Mouse (Mus musculus) spleen, adult 12 weeks (tissue): ENCODE results near the gene Hoxb6.

ENCODE experiments used
- DNase-seq: peaks from one replicate; pipeline ENCODE4 v3.0.0; 2022; ENCODE audit warnings: low spot score

Hoxb6 gene

DNA sequence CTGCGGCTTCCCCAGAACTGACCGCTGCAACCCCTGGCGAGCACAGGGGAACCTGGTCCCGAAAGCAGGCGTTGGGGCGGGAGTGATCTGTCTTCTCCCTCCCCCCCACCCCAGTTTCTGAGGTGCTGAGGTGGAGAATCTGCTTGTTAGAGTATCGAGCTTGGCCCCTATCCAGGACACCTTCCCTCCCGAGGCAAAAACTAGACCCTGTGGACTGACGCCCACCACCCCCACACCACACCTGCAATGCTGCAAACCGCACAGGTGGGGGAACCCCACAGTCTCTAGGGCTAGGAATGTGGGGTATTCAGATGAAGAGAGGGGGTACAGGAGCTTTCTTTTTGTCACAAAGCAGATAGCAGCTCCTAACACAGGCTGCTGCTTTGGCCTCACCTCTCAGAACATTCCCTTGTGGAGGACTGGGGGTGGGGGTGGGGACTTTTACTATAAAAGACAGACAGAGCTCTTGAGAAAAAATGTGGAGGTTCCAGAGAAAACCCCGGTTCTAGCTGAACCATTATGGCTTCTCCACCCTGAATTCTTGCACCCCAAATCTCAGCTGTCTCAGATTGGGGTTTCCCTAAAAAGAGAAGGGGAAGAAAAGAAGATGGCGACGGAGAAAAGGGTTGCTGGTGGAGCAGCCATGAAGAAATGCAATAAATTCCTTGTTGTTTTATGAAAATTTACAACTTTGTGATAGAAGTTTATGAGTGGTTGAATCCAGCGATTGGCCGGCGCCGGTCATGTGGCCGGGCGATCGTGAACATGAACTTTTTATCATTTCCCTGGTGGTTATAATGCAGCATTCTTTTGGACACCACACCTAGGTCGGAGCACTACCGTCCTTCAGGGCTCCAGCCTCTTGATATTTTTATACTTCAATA, at the start of gene Hoxb6:
TSS of gene Hoxb6 (plus strand) at position 796 of the 884 bp plus-strand sequence.
- no peak for DNase-seq

DNA sequence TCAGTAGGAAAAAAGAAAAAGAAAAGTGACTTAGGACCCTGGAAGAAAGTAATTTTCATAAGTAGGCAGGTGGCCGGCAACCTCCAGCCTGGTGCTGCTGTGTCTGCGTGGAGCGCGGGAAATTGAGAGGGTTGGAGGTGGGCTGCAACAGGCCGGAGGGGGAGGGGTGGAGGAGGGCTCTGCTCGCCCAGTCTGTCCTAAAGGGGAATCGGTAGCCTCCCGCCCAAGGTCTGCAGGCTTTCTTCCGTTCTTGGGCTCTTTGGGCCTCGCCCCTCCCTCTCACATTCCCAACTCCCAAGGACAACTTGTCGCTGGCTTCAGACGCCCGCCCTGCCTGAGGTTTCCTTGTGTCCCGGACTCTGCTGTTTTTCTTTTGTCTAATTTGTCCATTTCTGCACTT, 41.4 kb upstream of the Hoxb6 start:
- DNase-seq = no peak

DNA sequence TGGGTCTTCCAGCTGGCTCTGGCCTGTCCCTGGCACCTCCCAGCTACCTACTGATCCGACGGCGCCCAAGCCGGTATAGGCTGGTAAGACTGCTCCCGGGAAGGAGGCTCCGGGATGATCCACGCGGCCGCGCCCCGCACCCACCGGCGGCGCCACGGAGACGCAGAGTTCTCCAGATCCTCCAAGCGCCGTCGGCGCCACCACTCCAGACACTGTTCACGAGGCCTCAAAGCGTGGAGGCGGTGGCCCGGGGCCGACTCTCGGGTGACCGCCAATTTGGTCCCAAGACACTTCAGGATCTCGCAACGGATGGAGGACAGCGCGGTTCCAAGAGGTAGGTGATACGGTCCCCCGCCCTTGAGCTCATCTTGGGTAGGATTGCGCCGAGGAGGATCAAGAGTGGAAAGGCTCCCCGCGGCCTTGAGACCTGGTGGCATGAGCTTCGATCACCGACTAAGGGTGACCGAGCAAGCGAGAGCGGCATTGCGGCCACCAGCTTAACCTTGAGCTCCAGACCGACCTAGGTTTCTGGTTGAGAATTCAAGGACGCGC, 40.7 kb upstream of the Hoxb6 start:
- no peak for DNase-seq

DNA sequence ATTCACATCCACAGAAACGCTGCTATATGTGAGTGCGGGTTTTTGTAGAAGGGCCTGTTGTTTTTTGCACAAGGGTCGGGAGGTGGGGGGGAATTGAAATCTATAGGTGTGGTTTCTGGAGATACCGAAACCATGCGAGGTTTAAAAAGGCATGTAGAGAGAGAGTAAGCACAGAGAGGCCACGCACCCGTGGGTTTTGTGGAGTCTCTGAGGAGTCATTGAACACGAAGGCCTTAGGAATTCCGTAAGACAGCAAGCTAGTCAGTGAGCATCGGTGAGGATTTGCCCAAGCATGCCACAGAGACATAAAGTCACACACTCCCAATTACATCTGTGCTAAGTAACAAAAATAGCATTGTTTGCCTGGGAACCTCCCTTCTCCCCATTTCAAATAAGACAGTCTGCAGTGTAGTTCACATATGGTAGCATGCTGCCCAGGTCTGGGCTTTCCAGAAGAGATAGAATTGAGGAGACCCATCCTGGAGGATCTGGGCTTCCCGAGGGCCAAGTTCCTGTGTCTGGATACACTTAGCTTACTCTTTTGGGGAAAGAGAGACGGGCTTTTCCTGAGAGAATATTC, 39.6 kb upstream of the Hoxb6 start:
- DNase-seq = no peak

DNA sequence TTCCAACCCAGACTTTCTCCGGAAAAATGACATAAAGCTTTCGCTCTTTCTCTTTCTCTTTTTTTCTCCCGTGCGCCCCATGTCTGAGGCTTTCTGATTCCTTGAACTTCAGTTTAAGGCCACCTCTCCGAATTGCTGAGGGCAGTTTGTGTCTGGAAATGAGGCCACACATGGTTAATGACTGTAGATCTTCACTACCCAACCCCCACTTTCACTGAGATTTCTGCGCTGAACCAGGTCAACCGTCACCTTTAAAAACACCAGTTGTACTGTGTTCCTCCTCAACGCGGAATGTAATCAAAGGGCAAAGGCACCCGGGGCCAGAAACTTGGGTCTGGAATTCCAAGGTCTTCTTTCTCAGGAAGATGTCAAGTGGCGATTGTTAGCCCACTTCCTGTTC, 38.1 kb upstream of the Hoxb6 start:
- no peak for DNase-seq

DNA sequence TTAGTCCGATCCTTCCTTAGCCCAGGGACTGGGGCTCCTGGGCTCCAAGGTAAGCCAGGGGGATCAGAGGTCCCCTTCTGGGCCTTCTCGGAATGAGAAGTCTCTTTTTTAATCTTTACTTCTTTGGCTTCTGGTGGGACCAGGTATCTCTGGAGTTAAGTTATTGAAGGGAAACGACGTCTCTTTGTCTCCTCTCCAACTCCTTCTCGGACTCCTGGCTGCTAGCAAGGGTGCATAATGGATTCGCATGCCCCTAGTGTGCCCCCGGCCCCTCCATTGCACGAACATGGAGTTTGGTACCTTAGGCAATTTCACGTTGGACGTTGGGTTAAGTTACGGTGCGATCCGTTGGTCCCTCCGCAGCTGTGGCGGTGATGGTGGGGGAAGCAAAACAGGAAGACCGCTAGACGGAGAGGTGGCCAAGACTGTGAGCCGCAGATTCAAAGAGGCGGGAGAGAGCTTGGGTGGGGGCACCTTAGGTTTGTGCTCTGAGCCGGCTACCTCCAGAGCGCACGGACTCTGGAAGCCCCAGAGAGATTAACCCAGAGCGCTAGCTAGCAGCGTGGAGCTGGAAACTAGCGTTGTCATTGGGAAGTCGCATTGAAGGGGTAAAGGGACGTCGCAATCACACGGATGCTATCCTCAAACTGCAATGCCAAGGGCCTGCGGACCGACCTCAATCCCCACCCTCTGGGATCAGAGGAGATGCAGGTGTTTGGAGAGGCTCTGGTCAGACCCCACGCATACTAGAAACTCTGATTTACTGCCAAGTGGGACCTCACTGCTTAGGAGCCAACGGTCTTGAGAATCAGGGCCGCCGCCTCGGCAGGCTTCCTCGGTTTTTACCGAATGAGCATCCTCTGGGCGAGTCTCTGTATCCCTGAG, 36.9 kb upstream of the Hoxb6 start:
- no peak for DNase-seq

DNA sequence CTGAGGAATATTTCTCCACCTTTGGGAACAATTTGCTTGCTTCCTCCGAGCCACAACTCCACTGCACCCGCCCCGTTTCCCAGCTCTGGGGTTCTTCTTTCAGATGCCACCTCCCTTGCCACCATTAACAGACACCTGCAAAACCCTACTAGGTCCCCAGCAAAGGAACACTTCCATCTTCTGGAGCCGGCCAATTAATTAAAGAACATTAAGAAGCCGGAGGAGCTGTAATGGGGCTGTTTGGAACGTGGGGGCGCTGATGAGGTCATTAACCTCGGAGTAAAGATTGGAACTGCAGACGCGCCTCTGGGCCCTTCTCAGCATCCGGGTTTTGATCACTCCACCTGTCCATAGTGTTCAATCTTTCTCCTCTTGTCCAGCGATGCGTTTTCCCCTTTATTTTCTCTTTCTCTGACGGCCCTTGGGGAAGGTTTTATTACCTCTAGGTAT, 36.3 kb upstream of the Hoxb6 start:
- DNase-seq = no peak

DNA sequence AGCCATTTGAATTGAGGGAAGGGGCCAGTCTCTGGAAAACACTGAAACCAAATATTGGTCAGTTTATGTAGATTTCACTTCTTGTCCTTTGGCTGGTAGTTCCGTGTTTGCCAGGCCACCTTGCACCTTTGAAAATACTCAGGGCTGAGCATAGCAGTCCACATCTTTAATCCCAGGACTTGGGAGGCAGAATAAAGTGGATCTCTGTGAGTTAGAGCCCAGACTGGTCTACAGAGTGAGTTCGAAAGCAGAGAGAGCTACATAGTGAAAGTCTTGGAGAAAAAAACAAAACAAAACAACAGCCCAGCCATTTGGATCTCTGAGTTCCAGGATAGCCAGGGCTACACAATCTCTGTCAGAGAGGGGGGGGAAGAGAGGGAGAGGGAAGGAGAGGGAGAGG, 35.1 kb upstream of the Hoxb6 start:
- no peak for DNase-seq

DNA sequence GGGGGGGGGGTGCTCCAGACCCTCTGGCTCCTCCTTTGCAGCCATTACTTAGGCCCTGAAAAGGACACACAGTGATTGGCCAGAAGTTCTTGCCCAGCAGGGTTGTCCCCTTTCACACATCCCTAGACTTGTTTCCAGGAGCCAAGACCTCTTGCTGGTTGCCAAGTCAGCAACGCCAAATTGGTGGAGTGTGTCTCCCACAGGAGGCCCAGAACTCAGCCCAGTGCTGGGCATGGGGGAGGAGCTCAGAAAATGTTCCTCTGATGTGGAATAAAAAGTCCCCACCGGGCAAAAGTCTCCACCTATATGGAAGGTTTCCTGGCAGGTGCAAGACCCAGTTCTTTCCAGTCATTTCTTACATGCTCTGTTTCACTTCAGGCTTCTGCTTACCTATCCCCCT, 33.2 kb upstream of the Hoxb6 start:
- DNase-seq = no peak

DNA sequence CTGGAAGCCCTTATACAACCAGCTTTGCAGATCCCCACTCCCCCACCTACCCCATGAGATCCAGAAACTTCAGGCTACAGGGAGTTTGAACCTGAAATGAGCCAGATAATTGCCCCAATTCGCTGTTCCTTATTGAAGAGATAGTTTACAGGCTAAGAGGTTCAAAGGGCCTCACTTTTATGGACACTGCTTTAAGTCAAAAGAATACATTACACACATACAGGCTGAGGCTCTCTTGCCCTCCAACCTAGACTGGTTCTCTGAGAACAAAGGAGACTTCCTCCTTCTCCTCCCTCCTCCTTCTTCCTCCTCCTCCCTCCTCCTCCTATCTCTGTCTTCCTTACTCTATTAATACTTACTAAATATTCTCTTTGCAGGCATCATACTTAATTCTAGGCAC, 32.8 kb upstream of the Hoxb6 start:
- no peak for DNase-seq

DNA sequence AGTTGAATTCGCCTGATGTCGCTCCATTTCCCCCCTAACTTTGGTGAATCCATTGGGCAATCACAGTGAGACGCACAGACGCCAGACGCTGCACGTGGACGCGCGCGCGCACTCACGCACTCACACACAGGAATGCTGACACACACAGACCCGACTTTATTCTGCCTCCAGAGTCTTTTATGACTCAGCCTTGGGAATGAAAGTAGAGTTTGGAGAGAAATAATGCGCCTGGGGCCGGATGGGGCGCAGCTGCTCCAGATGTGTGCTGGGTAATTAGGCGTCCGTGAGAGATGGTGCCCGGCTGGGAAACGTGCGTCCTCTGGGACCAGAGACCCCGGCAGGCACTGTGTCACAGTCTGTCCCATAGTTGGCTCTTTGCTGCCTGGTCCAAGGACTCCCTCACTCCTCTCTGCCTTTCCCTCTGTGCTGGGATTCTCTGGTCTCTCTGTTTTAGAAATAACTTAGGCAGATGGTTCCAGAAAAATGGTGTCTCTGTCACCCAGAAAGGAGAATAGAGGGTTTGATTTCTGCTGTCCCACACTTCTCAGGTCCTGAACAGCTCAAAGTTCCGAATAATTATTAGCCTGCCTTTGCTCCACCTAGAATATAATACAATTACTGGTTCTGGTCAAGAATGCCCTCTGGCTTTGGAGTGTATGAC, 31.8 kb upstream of the Hoxb6 start:
- DNase-seq = no peak

DNA sequence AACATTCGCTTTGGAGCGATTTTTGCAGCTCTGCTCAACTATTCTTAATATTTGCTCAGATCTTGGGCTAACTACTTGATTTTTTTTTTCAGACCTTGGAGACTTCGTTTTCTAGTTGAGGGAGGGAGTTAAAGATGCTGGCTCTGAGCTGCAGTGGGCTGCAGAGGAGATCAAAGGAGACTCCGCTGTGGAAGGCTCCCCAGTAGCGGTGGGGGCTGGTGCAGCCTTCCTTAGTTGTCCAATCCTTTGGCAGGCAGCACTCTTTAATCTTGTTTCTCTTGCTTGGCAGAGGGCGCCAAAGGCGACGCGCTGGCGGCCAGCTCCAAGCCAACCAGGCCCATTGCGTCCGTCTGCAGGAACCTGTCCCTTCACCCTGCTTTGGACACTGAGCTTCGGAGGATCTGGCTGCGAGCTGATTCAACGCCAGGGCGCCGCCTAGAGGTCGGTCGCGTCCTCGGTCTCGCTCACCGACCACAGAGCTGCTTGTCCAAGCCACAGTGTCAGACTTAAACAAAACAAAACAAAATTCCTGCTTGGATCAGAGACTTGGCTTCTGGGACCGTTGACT, 30.9 kb upstream of the Hoxb6 start:
- no peak for DNase-seq

DNA sequence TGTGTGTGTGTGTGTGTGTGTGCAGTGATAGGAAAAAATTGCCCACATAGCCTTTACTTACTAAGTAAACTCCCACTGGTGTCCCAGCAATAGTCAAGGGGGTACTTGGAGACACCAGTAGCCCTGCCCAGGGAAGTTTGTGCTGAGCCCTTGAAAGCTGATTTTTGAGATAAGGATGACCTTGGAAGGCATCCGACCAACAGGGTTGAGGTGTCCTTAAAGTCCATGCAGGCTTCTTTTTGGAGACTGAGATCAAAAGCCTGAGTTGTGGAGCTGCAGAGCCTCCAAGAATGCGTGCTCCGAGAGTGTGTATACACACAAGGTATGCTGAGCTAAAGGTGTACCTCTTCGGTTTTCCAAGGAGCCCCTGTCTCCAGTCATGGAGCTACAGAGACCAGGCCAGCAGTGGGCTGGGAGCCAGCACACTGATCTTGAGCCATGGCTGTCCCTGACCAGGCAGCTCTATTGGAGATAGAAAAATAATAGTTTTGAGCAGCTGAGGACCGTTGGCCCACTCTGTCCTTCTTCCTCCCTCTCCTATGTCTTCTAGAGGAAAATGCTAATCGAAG, 29.9 kb upstream of the Hoxb6 start:
- DNase-seq = no peak

DNA sequence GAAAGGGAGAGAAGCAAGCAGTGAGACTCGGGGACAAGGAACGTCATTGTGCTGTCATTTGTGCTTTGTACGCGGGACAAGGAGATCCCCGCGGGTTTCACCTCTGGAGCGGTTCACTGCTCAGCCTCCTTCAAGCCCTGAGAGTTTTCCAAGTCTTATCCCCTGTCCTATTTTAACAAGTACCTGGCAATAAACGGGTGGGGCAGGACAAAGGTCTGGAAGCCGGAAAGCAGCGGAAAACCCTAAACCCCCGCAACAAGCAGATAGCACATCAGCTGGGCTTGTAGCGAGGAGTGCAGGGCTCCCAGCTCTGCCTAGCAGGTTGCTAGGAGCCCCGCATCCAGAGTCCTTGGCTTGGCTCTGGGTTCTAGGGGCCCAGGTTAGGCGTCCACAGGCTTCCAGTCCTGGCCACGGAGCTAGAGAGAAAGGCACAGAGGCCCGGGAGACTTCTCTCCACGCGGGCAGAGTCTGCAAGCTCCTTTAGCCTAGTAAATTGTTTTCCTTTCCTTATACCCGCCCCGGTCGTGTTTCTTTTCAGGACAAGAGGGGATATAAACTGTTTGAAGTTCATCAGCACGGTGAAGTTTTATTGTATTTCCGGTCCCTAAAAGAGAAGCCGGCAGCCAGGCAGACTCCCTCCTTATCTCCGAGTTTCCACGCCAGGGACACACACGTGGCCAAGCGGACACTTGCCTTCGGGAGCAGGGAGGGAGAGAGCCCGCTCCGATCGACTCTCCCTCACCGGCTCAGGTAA, 28.5 kb upstream of the Hoxb6 start:
- no peak for DNase-seq

DNA sequence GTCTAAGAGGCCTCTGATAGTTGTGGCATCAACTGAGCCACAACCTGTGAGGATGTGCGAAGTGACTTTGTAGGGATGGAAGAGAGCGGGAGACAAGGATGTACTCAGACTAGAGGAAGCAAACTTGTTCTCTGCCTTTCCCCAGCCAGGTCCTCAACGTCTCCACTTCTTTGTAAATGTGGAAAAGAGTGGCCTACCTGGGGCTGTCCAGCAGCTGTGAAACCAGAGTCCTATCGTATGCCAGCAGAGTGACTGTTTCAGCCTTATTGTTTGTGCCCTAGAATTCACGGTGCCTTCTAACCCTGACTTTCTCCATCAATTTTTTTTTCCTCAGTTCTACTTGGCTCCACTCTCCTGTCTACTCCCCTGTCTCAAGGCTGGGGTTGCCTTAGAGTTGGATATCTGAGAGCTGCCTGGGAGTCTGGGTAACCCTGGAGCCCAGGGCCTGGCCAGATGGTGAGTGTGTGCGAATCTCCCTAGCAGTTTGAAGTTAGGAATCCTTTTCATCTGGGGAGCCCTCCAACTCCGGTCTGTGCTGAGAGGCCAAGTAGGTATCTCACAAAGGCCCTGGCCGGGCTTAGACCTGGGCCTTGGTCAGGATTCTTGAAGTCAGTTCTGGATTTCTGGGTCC, 27.8 kb upstream of the Hoxb6 start:
- no peak for DNase-seq

DNA sequence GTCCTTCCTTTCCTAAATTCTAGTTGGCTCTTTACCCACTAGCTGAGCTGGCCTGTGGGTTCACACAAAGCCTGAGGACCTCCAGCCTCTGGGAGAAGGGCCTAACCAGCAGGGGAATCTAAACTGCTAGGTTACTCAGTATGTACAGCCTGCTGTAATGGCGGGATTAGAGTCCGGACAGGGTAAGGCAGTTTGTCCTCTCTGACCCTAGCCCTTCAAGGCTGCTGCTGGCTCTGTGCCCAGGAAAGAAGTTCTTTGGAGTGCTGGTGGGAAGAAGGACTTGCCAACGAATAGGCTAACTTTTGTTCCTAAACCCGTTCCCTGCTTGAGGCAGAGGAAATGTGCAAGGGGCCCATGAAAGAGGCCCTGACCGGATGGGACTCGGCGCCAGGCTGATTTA, 26.3 kb upstream of the Hoxb6 start:
- no peak for DNase-seq

DNA sequence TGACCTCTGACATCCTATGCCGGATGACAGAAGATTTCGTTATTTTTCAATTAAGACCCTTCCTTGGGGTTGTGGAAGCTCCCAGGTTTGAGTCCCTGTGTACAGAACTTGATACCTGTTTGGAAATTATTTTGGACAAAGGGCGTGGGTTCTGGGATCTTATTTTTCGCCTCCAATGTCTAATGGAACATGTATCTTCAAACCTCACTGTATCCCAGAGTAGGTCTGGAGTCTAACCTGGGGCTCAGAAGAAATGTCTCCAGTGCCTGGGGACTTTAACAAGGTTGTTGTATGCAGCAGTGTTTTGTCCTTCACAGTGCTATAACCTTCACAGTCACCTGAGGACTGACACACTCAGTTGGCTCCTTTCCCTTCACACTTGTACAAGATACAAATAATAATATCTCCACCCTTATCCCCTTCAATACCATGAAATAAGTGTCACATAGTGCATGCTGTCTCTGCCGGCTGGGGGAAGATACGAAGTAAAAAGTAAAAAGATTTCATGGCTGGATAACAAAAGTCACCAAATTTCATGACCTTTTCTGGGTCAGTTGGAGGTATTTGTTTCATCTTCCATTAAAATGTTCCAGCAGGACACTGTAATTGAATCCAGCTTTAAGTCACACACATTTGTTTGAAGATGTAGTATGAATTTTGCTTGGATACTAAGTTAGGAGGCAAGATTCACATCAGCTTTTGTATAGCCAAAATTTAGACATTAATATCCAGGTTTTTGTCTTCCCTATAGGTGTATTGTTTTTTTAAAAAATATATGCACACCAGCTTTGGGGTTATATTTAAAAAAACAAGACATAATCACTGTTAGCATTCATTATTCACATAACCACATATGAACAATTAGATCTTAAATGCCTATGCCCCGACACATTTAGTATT, 25.0 kb upstream of the Hoxb6 start:
- no peak for DNase-seq

DNA sequence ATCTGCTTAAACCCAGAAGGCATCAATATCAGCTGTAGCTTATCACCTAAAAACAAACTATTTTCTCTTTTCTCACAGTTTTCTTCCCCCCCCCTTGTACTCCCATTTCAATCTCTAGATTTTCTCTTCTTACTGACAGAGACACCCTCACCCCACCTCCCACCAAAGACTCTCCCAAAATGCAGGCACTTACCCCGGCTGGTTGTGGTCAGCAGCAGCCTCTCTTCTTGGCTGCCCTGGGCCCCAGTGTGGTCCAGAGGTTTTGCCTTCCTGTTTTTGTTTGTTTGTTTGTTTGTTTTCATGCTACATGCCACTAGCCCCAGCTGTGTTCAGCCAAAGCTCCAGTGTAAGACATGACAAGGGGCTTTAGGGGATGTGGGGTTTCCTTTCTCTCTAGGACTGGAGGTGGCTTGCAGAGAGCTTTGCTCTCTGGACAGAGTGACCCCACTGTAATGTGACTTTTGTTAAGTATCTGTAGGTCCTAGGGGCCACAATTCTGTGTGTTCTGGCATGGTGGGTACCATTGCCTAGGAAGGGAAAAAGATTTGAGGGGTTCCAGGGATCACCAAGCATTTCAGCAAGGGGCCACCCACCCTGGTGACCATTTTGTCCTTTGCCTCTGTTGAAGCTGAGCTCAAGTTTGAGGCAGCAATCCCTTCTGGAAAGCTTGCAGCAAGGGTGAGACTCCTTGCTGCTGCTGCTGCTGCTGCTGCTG, 24.1 kb upstream of the Hoxb6 start:
- no peak for DNase-seq
